Mouse (Mus musculus) kidney, embryonic 16.5 days (tissue): ENCODE results near the gene Ltbp2. TPM values are rescaled to one million over a fixed set of nuclear protein-coding genes. Genes with fewer than 3 reads are reported as not detected.

Source experiments
- ATAC-seq: fragments of 200-750 bp; cut with Nextera tagmentation; 2 replicates; pipeline ENCODE4 v1.8.0; 2017; ENCODE audit warnings: moderate TSS enrichment; ENCODE audit not compliant: low FRiP score, low TSS enrichment
- H3K27ac ChIP-seq: fragments of 300-500 bp; sonication (generic); 2 replicates; pipeline ENCODE4 v1.5.1; 2014; ENCODE audit warnings: low read length
- H3K27me3 ChIP-seq: fragments of 300-500 bp; sonication (generic); 2 replicates; pipeline ENCODE4 v1.6.1; 2014; ENCODE audit warnings: low read length, control low read depth, mixed read lengths; ENCODE audit not compliant: insufficient read depth
- H3K36me3 ChIP-seq: fragments of 300-500 bp; sonication (generic); 2 replicates; pipeline ENCODE4 v1.6.1; 2014; ENCODE audit warnings: low read length, control low read depth, mixed read lengths; ENCODE audit not compliant: insufficient read depth
- H3K4me1 ChIP-seq: fragments of 300-500 bp; sonication (generic); 2 replicates; pipeline ENCODE4 v1.6.1; 2014; ENCODE audit warnings: low read length, control low read depth, mixed read lengths; ENCODE audit not compliant: insufficient read depth
- H3K4me2 ChIP-seq: fragments of 300-500 bp; sonication (generic); replicated peaks from 2 replicates; pipeline ENCODE4 v1.6.1; 2014; ENCODE audit warnings: low read depth, low read length
- H3K4me3 ChIP-seq: fragments of 300-500 bp; sonication (generic); 2 replicates; pipeline ENCODE4 v1.5.1; 2014; ENCODE audit warnings: mild to moderate bottlenecking, low read length
- H3K9ac ChIP-seq: fragments of 300-500 bp; sonication (generic); replicated peaks from 2 replicates; pipeline ENCODE4 v1.6.1; 2014; ENCODE audit warnings: low read length
- H3K9me3 ChIP-seq: fragments of 300-500 bp; sonication (generic); 2 replicates; pipeline ENCODE4 v1.6.1; 2016; ENCODE audit warnings: low read length, control low read depth
- WGBS: fragments of 180-500 bp; shearing (Covaris S2); extraction: QIAGEN DNeasy Blood & Tissue Kit; methylation state at CpG from one replicate; pipeline ENCODE4 v1.1.7; 2014; 5-methylcytosine and 5-hydroxymethylcytosine counted together
- polyA plus RNA-seq: library from polyadenylated mRNA; unstranded; fragments of >200 nt; fragmentation: Nextera tagmentation; extraction: Ambion mirVana; gene quantifications from 2 replicates; pipeline ENCODE4 v1.2.1, GENCODE M21; 2015

The Ltbp2 gene
- polyA plus RNA-seq, 1 experiment from 2014 or later, result 0.89 TPM

GRCm38 (mm10) chr12:84811510-84811909 lies 64.8 kb downstream of the Ltbp2 start:
- no peaks in the 10 kb centered on the region for H3K9me3 ChIP-seq
- no peak overlapping the region for H3K4me2 ChIP-seq
- H3K9ac ChIP-seq, result no peak overlapping the region
- no peak for ATAC-seq
- WGBS, result 59% methylated on average over 4 of the region's 4 CpGs
- no peak overlapping the region for H3K27ac ChIP-seq
- H3K36me3 ChIP-seq, result no peaks in the 10 kb centered on the region
- H3K4me3 ChIP-seq, result no peak overlapping the region
- H3K27me3 ChIP-seq, result no peaks in the 10 kb centered on the region
- peaks cover 3% of the 10 kb centered on the region for H3K4me1 ChIP-seq

- ATAC-seq, result 0 out of 2 replicates have a peak, but pooled peaks have one; percentile 8
- no peaks in the 10 kb centered on the region for H3K36me3 ChIP-seq
- no peaks in the 10 kb centered on the region for H3K9me3 ChIP-seq
- WGBS, result 74% methylated on average over 1 of the region's 1 CpGs
- no peak overlapping the region for H3K9ac ChIP-seq
- H3K4me2 ChIP-seq, result no peak overlapping the region
- H3K4me1 ChIP-seq, result peaks cover 10% of the 10 kb centered on the region
- no peak overlapping the region for H3K4me3 ChIP-seq
- no peaks in the 10 kb centered on the region; the same call in 1 of the 2 replicates for H3K27me3 ChIP-seq
- H3K27ac ChIP-seq, result no peak overlapping the region
These were observed 65.5 kb downstream of the Ltbp2 start for GRCm38 (mm10) chr12:84810810-84811209.

- 56% methylated on average over 6 of the region's 6 CpGs for WGBS
- H3K4me1 ChIP-seq, result peaks cover 17% of the 10 kb centered on the region
- H3K9ac ChIP-seq, result no peak overlapping the region
- no peak overlapping the region for H3K4me3 ChIP-seq
- ATAC-seq, result no peak
- H3K4me2 ChIP-seq, result no peak overlapping the region
- H3K36me3 ChIP-seq, result no peaks in the 10 kb centered on the region
- H3K27ac ChIP-seq, result no peak overlapping the region
- H3K9me3 ChIP-seq, result no peaks in the 10 kb centered on the region
- no peaks in the 10 kb centered on the region; the same call in 1 of the 2 replicates for H3K27me3 ChIP-seq
These were observed 67.3 kb downstream of the Ltbp2 start for GRCm38 (mm10) chr12:84809033-84809432.

GRCm38 (mm10) chr12:84807351-84807750 lies 69.0 kb downstream of the Ltbp2 start:
- H3K4me3 ChIP-seq, result no peak overlapping the region
- H3K27me3 ChIP-seq, result no peaks in the 10 kb centered on the region; the same call in 1 of the 2 replicates
- H3K4me2 ChIP-seq, result no peak overlapping the region
- 70% methylated on average over 13 of the region's 13 CpGs for WGBS
- H3K9ac ChIP-seq, result no peak overlapping the region
- no peak overlapping the region for H3K27ac ChIP-seq
- H3K36me3 ChIP-seq, result no peaks in the 10 kb centered on the region
- no peak; the same call in 1 of the 2 replicates for ATAC-seq
- H3K4me1 ChIP-seq, result peaks cover 17% of the 10 kb centered on the region
- no peaks in the 10 kb centered on the region for H3K9me3 ChIP-seq

- no peak overlapping the region for H3K9ac ChIP-seq
- H3K4me2 ChIP-seq, result no peak overlapping the region
- ATAC-seq, result no peak
- H3K4me1 ChIP-seq, result peaks cover 17% of the 10 kb centered on the region
- H3K9me3 ChIP-seq, result no peaks in the 10 kb centered on the region
- H3K27me3 ChIP-seq, result no peaks in the 10 kb centered on the region; the same call in 1 of the 2 replicates
- no peak overlapping the region for H3K4me3 ChIP-seq
- 0 out of 2 replicates have a peak overlapping the region, but pooled peaks have one; percentile 9 for H3K27ac ChIP-seq
- WGBS, result 42% methylated on average over 5 of the region's 5 CpGs
- no peaks in the 10 kb centered on the region for H3K36me3 ChIP-seq
These were observed 69.6 kb downstream of the Ltbp2 start for GRCm38 (mm10) chr12:84806726-84807125.

GRCm38 (mm10) chr12:84806010-84806409 lies 70.3 kb downstream of the Ltbp2 start:
- no peak overlapping the region for H3K4me3 ChIP-seq
- WGBS, result 71% methylated on average over 1 of the region's 1 CpGs
- no peak for ATAC-seq
- no peaks in the 10 kb centered on the region; the same call in 1 of the 2 replicates for H3K27me3 ChIP-seq
- no peak overlapping the region for H3K4me2 ChIP-seq
- H3K9ac ChIP-seq, result no peak overlapping the region
- H3K36me3 ChIP-seq, result no peaks in the 10 kb centered on the region
- H3K27ac ChIP-seq, result no peak overlapping the region
- H3K9me3 ChIP-seq, result no peaks in the 10 kb centered on the region
- H3K4me1 ChIP-seq, result peaks cover 17% of the 10 kb centered on the region

- Histone ChIP-seq H3K4me3 (no peak overlapping the region), H3K9me3 (no peaks in the 10 kb centered on the region), H3K27me3 (no peaks in the 10 kb centered on the region; the same call in 1 of the 2 replicates), H3K27ac (no peak overlapping the region), H3K36me3 (no peaks in the 10 kb centered on the region), H3K4me2 (no peak overlapping the region), H3K4me1 (peaks cover 20% of the 10 kb centered on the region), H3K9ac (no peak overlapping the region)
- WGBS, result 60% methylated on average over 9 of the region's 9 CpGs
- peak; percentile 55 for ATAC-seq
These were observed 71.0 kb downstream of the Ltbp2 start for GRCm38 (mm10) chr12:84805228-84805842.

- WGBS, result 85% methylated on average over 3 of the region's 3 CpGs
These were observed 73.7 kb downstream of the Ltbp2 start for GRCm38 (mm10) chr12:84802625-84803024.

GRCm38 (mm10) chr12:84801532-84802110 lies 74.7 kb downstream of the Ltbp2 start:
- Histone ChIP-seq H3K4me2 (no peak overlapping the region), H3K27ac (no peak overlapping the region), H3K36me3 (no peaks in the 10 kb centered on the region), H3K4me1 (peaks cover 18% of the 10 kb centered on the region), H3K9me3 (no peaks in the 10 kb centered on the region), H3K9ac (no peak overlapping the region), H3K27me3 (no peaks in the 10 kb centered on the region; the same call in 1 of the 2 replicates), H3K4me3 (no peak overlapping the region)
- no peak for ATAC-seq
- WGBS, result 82% methylated on average over 13 of the region's 13 CpGs

More at GRCm38 (mm10) chr12:84802625-84803024, 73.7 kb downstream of the Ltbp2 start:
- H3K9me3 ChIP-seq, result no peaks in the 10 kb centered on the region
- H3K4me3 ChIP-seq, result no peak overlapping the region
- H3K36me3 ChIP-seq, result no peaks in the 10 kb centered on the region
- no peak overlapping the region for H3K4me2 ChIP-seq
- H3K27ac ChIP-seq, result no peak overlapping the region
- peaks cover 20% of the 10 kb centered on the region for H3K4me1 ChIP-seq
- no peak for ATAC-seq
- no peak overlapping the region for H3K9ac ChIP-seq
- H3K27me3 ChIP-seq, result no peaks in the 10 kb centered on the region; the same call in 1 of the 2 replicates

GRCm38 (mm10) chr12:84800419-84800818 lies 75.9 kb downstream of the Ltbp2 start:
- Histone ChIP-seq H3K4me2 (no peak overlapping the region), H3K9ac (no peak overlapping the region), H3K36me3 (no peaks in the 10 kb centered on the region), H3K27me3 (no peaks in the 10 kb centered on the region), H3K4me1 (peaks cover 6% of the 10 kb centered on the region; the same call in 1 of the 2 replicates), H3K27ac (no peak overlapping the region), H3K9me3 (no peaks in the 10 kb centered on the region), H3K4me3 (no peak overlapping the region)
- WGBS, result 46% methylated on average over 4 of the region's 4 CpGs
- no peak for ATAC-seq
